Mouse (Mus musculus): Measurements from ENCODE around the gene Bex4. TPM values are rescaled to one million over a fixed set of nuclear protein-coding genes. Genes with fewer than 3 reads are reported as not detected.

The Bex4 gene
- total and polyA plus RNA-seq, 2 experiments from 2014 or later: 20.0 to 153 TPM

DNA sequence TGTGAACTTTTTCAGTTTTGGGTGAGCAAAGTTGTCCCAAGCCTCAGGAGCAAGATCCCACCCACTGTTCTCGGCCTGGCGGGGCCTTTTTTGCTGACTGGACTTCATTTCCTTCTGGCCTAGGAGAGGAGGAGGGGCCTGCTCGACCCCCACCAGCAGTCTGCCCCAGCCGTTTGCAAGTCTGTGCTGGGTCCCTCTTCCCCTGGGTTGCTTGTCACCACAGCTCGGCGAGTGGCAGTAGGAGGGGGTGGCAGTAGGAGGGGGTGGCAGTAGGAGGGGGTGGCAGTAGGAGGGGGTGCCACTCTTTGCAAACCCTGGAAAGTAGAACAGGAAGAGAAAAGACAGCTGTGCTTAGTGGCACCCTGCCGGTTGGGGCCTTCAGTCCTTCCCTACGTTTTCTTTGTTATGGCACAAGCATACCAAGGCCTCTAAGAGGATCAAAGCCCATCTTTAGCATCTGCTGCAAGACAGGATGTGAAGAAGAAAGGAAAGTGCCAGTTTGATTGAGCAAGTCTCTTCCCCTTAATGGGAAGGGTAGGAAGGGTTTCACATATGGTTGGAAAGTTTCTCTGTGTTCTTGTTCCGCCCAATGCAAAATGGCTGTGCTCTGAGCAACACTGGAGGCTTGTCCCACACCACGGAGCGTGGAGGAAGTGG lies 42.2 kb downstream of the Bex4 start:
- Histone ChIP-seq H3K9me3 (ENCODE audit: low read length) (no peaks in the 10 kb centered on the region), H3K27ac (no peak overlapping the region), H3K4me2 (ENCODE audit: low read depth, low read length) (no peak overlapping the region), H3K4me1 (ENCODE audit: insufficient read depth, low read length) (no peaks in the 10 kb centered on the region), H3K27me3 (ENCODE audit: insufficient read depth, low read length) (no peaks in the 10 kb centered on the region), H3K36me3 (ENCODE audit: insufficient read depth, low read length) (no peaks in the 10 kb centered on the region), H3K4me3 (ENCODE audit: low read length) (no peak overlapping the region), H3K9ac (replicated peaks; ENCODE audit: low read length) (no peak overlapping the region)
- no peak for DNase-seq (ENCODE audit: low spot score)
- WGBS: 34% methylated on average over 11 of the region's 11 CpGs
- TF ChIP-seq CTCF (IDR thresholded peaks at IDR 0.05; ENCODE audit: low read depth): no peak
- no peak for ATAC-seq

DNA sequence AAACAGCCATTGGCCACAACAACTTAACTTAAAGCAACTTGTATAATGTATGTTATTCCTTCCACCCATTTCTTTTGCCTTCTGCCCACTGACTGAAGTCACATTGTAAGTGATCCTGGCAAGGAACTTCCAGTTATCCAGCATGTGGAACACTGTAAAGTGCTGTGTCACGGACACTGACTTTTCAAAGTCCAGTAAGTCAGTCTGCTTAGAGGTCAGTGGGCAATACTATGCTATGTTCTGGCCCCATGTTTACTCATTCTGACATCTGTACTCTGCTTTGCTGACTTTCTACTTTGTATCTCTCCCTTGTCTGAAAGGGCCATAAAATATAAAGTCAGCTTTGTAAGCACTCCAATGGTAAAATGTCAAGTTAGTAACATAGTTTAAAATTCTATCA lies 44.3 kb downstream of the Bex4 start:
- Histone ChIP-seq H3K9me3 (ENCODE audit: low read length) (no peaks in the 10 kb centered on the region), H3K4me2 (ENCODE audit: low read depth, low read length) (no peak overlapping the region), H3K27ac (no peak overlapping the region), H3K9ac (replicated peaks; ENCODE audit: low read length) (no peak overlapping the region), H3K4me1 (ENCODE audit: insufficient read depth, low read length) (no peaks in the 10 kb centered on the region), H3K36me3 (ENCODE audit: insufficient read depth, low read length) (no peaks in the 10 kb centered on the region), H3K27me3 (ENCODE audit: insufficient read depth, low read length) (no peaks in the 10 kb centered on the region), H3K4me3 (ENCODE audit: low read length) (no peak overlapping the region)
- no peak for TF ChIP-seq CTCF (IDR thresholded peaks at IDR 0.05; ENCODE audit: low read depth)
- ATAC-seq: no peak
- DNase-seq (ENCODE audit: low spot score): no peak
- 91% methylated on average over 1 of the region's 1 CpGs for WGBS

Small RNAs within 50 kb of the gene (microRNA-seq; reads per million reads assigned to microRNA genes)
- gene Mir6383: 0 reads per million in 2 experiments

Other genes starting within 250 kb of the Bex4 start
- 168 and 177 TPM in 2 replicates for gene Arxes2, start 145.2 kb upstream of the Bex4 start, total RNA-seq (2014; rRNA removed)
- 312 and 317 TPM in 2 replicates for gene Arxes2, start 145.2 kb upstream of the Bex4 start, polyA plus RNA-seq (2015; fragmentation: Nextera tagmentation; extraction: Ambion mirVana)
- 57.8 and 57.9 TPM in 2 replicates for gene Arxes1, start 105.6 kb upstream of the Bex4 start, total RNA-seq (2014; rRNA removed)
- gene Arxes1, start 105.6 kb upstream of the Bex4 start, polyA plus RNA-seq (2015; fragmentation: Nextera tagmentation; extraction: Ambion mirVana): 177 and 187 TPM in 2 replicates
- gene Bex2, start 70.8 kb upstream of the Bex4 start, total RNA-seq (2014; rRNA removed): 171 and 200 TPM in 2 replicates
- gene Bex2, start 70.8 kb upstream of the Bex4 start, polyA plus RNA-seq (2015; fragmentation: Nextera tagmentation; extraction: Ambion mirVana): 938 and 961 TPM in 2 replicates
- gene Nxf3, start 53.7 kb upstream of the Bex4 start, total RNA-seq (2014; rRNA removed): not detected in 2 replicates
- 0.05 TPM in 1 of 2 replicates, not detected in the other for gene Nxf3, start 53.7 kb upstream of the Bex4 start, polyA plus RNA-seq (2015; fragmentation: Nextera tagmentation; extraction: Ambion mirVana)
- 72.2 and 82.6 TPM in 2 replicates for gene Tceal8, start 33.3 kb downstream of the Bex4 start, total RNA-seq (2014; rRNA removed)
- 138 and 146 TPM in 2 replicates for gene Tceal8, start 33.3 kb downstream of the Bex4 start, polyA plus RNA-seq (2015; fragmentation: Nextera tagmentation; extraction: Ambion mirVana)
- gene Tceal5, start 64.9 kb downstream of the Bex4 start, total RNA-seq (2014; rRNA removed): 3.9 and 4.3 TPM in 2 replicates
- 45.2 and 45.8 TPM in 2 replicates for gene Tceal5, start 64.9 kb downstream of the Bex4 start, polyA plus RNA-seq (2015; fragmentation: Nextera tagmentation; extraction: Ambion mirVana)
- 0.86 and 2.4 TPM in 2 replicates for gene Tceal7, start 75.8 kb downstream of the Bex4 start, total RNA-seq (2014; rRNA removed)
- gene Tceal7, start 75.8 kb downstream of the Bex4 start, polyA plus RNA-seq (2015; fragmentation: Nextera tagmentation; extraction: Ambion mirVana): 3.5 and 4.1 TPM in 2 replicates
- gene Bex1, start 76.5 kb downstream of the Bex4 start, total RNA-seq (2014; rRNA removed): 38.9 and 58.8 TPM in 2 replicates
- 272 and 279 TPM in 2 replicates for gene Bex1, start 76.5 kb downstream of the Bex4 start, polyA plus RNA-seq (2015; fragmentation: Nextera tagmentation; extraction: Ambion mirVana)
- 89.2 and 100 TPM in 2 replicates for gene Tceal9, start 106.1 kb downstream of the Bex4 start, total RNA-seq (2014; rRNA removed)
- 257 and 262 TPM in 2 replicates for gene Tceal9, start 106.1 kb downstream of the Bex4 start, polyA plus RNA-seq (2015; fragmentation: Nextera tagmentation; extraction: Ambion mirVana)
- gene Bex3, start 131.3 kb downstream of the Bex4 start, total RNA-seq (2014; rRNA removed): 263 and 314 TPM in 2 replicates
- 900 and 904 TPM in 2 replicates for gene Bex3, start 131.3 kb downstream of the Bex4 start, polyA plus RNA-seq (2015; fragmentation: Nextera tagmentation; extraction: Ambion mirVana)